Mouse (Mus musculus): ENCODE measurements at regions not wholly inside any gene's neighbourhood (a gene's known extent, or its start where the extent isn't known, plus 50 kb on each side); places are given as distances from the start of the nearest gene placed in this dataset.

- Histone ChIP-seq H3K27ac (ENCODE audit: control insufficient read depth, insufficient read depth, low read depth, low read length, poor library complexity) (no peak overlapping the region), H3K4me3 (replicated peaks; ENCODE audit: control insufficient read depth, low read depth, low read length) (no peak overlapping the region), H3K4me1 (ENCODE audit: control insufficient read depth, insufficient read depth, low read length) (no peaks in the 10 kb centered on the region)
- TF ChIP-seq POLR2A (IDR thresholded peaks at IDR 0.05; ENCODE audit: borderline replicate concordance, control insufficient read depth, low read depth, low read length) (no peak), CTCF (IDR thresholded peaks at IDR 0.05; ENCODE audit: control insufficient read depth, insufficient read depth, low read length) (no peak)
Measured at GRCm38 (mm10) chr4:7755473-7755872, 483.4 kb downstream of the Car8 start.

- 29% methylated on average over 4 of the region's 4 CpGs for WGBS
- no peaks in the 10 kb centered on the region for H3K4me1 ChIP-seq (ENCODE audit: control insufficient read depth, insufficient read depth, low read length)
- no peak overlapping the region for H3K27ac ChIP-seq (ENCODE audit: control insufficient read depth, insufficient read depth, low read depth, low read length, poor library complexity)
- H3K4me3 ChIP-seq (replicated peaks; ENCODE audit: control insufficient read depth, low read depth, low read length), result no peak overlapping the region
- no peak for TF ChIP-seq CTCF (IDR thresholded peaks at IDR 0.05; ENCODE audit: control insufficient read depth, insufficient read depth, low read length)
- no peak for TF ChIP-seq POLR2A (IDR thresholded peaks at IDR 0.05; ENCODE audit: borderline replicate concordance, control insufficient read depth, low read depth, low read length)
Measured at GRCm38 (mm10) chr4:7753931-7754330, 484.9 kb downstream of the Car8 start.

- WGBS, result 5% methylated on average over 1 of the region's 1 CpGs
- no peak overlapping the region for H3K4me3 ChIP-seq (replicated peaks; ENCODE audit: control insufficient read depth, low read depth, low read length)
- TF ChIP-seq CTCF (IDR thresholded peaks at IDR 0.05; ENCODE audit: control insufficient read depth, insufficient read depth, low read length) (no peak), POLR2A (IDR thresholded peaks at IDR 0.05; ENCODE audit: borderline replicate concordance, control insufficient read depth, low read depth, low read length) (no peak)
- no peak overlapping the region for H3K27ac ChIP-seq (ENCODE audit: control insufficient read depth, insufficient read depth, low read depth, low read length, poor library complexity)
- H3K4me1 ChIP-seq (ENCODE audit: control insufficient read depth, insufficient read depth, low read length), result no peaks in the 10 kb centered on the region
Measured at GRCm38 (mm10) chr4:7751208-7751607, 487.6 kb downstream of the Car8 start.

- no peaks in the 10 kb centered on the region for H3K4me1 ChIP-seq (ENCODE audit: control insufficient read depth, insufficient read depth, low read length)
- H3K4me3 ChIP-seq (replicated peaks; ENCODE audit: control insufficient read depth, low read depth, low read length), result no peak overlapping the region
- H3K27ac ChIP-seq (ENCODE audit: control insufficient read depth, insufficient read depth, low read depth, low read length, poor library complexity), result no peak overlapping the region
- TF ChIP-seq POLR2A (IDR thresholded peaks at IDR 0.05; ENCODE audit: borderline replicate concordance, control insufficient read depth, low read depth, low read length), result no peak
Measured at GRCm38 (mm10) chr4:7722893-7723292, 515.9 kb downstream of the Car8 start.

- WGBS, result 44% methylated on average over 4 of the region's 4 CpGs
- H3K4me1 ChIP-seq (ENCODE audit: control insufficient read depth, insufficient read depth, low read length), result no peaks in the 10 kb centered on the region
- no peak overlapping the region for H3K27ac ChIP-seq (ENCODE audit: control insufficient read depth, insufficient read depth, low read depth, low read length, poor library complexity)
- H3K4me3 ChIP-seq (replicated peaks; ENCODE audit: control insufficient read depth, low read depth, low read length), result no peak overlapping the region
- no peak for TF ChIP-seq CTCF (IDR thresholded peaks at IDR 0.05; ENCODE audit: control insufficient read depth, insufficient read depth, low read length)
- no peak for TF ChIP-seq POLR2A (IDR thresholded peaks at IDR 0.05; ENCODE audit: borderline replicate concordance, control insufficient read depth, low read depth, low read length)
Measured at GRCm38 (mm10) chr4:7688516-7688915, 550.3 kb downstream of the Car8 start.

- WGBS, result 60% methylated on average over 1 of the region's 1 CpGs
- H3K4me1 ChIP-seq (ENCODE audit: control insufficient read depth, insufficient read depth, low read length), result no peaks in the 10 kb centered on the region
- TF ChIP-seq CTCF (IDR thresholded peaks at IDR 0.05; ENCODE audit: control insufficient read depth, insufficient read depth, low read length) (no peak), POLR2A (IDR thresholded peaks at IDR 0.05; ENCODE audit: borderline replicate concordance, control insufficient read depth, low read depth, low read length) (no peak)
- no peak overlapping the region for H3K27ac ChIP-seq (ENCODE audit: control insufficient read depth, insufficient read depth, low read depth, low read length, poor library complexity)
- no peak overlapping the region for H3K4me3 ChIP-seq (replicated peaks; ENCODE audit: control insufficient read depth, low read depth, low read length)
Measured at GRCm38 (mm10) chr4:7687231-7687630, 551.6 kb downstream of the Car8 start.

GRCm38 (mm10) chr4:7670795-7671105, 568.1 kb downstream of the Car8 start:
- no peak overlapping the region for H3K27ac ChIP-seq (ENCODE audit: control insufficient read depth, insufficient read depth, low read depth, low read length, poor library complexity)
- WGBS, result 84% methylated on average over 4 of the region's 4 CpGs
- no peaks in the 10 kb centered on the region for H3K4me1 ChIP-seq (ENCODE audit: control insufficient read depth, insufficient read depth, low read length)
- TF ChIP-seq POLR2A (IDR thresholded peaks at IDR 0.05; ENCODE audit: borderline replicate concordance, control insufficient read depth, low read depth, low read length) (no peak), CTCF (IDR thresholded peaks at IDR 0.05; ENCODE audit: control insufficient read depth, insufficient read depth, low read length) (no peak)
- no peak overlapping the region for H3K4me3 ChIP-seq (replicated peaks; ENCODE audit: control insufficient read depth, low read depth, low read length)

GRCm38 (mm10) chr4:7669992-7670794, 568.6 kb downstream of the Car8 start:
- Histone ChIP-seq H3K27ac (ENCODE audit: control insufficient read depth, insufficient read depth, low read depth, low read length, poor library complexity) (no peak overlapping the region), H3K4me3 (replicated peaks; ENCODE audit: control insufficient read depth, low read depth, low read length) (no peak overlapping the region), H3K4me1 (ENCODE audit: control insufficient read depth, insufficient read depth, low read length) (no peaks in the 10 kb centered on the region)
- TF ChIP-seq POLR2A (IDR thresholded peaks at IDR 0.05; ENCODE audit: borderline replicate concordance, control insufficient read depth, low read depth, low read length) (no peak), CTCF (IDR thresholded peaks at IDR 0.05; ENCODE audit: control insufficient read depth, insufficient read depth, low read length) (no peak)
- 75% methylated on average over 4 of the region's 4 CpGs for WGBS

Data from bone marrow, adult 2 months (tissue).